Mouse (Mus musculus) left cerebral cortex, postnatal 36 days (tissue): ENCODE data around the gene Fto. TPM values are rescaled to one million over a fixed set of nuclear protein-coding genes. Genes with fewer than 3 reads are reported as not detected.

Experiments used
- DNase-seq, 2 experiments: peaks; one replicate each; pipeline ENCODE4 v3.0.0; 2021 to 2022; ENCODE audit warnings: low spot score in 2 of 2, mixed read lengths in 1 of 2
- intact Hi-C: fragments of 180-260 bp; cut with DNase I; formaldehyde crosslinking; loops from one replicate; pipeline ENCODE4 v1.15.1; 2025
- total RNA-seq, 2 experiments: library from RNA; stranded (reverse); gene quantifications; 2 replicates each; pipeline ENCODE4 v1.2.3; 2021

The Fto gene
- total RNA-seq, 2 experiments from 2014 or later: 153 to 156 TPM

DNA sequence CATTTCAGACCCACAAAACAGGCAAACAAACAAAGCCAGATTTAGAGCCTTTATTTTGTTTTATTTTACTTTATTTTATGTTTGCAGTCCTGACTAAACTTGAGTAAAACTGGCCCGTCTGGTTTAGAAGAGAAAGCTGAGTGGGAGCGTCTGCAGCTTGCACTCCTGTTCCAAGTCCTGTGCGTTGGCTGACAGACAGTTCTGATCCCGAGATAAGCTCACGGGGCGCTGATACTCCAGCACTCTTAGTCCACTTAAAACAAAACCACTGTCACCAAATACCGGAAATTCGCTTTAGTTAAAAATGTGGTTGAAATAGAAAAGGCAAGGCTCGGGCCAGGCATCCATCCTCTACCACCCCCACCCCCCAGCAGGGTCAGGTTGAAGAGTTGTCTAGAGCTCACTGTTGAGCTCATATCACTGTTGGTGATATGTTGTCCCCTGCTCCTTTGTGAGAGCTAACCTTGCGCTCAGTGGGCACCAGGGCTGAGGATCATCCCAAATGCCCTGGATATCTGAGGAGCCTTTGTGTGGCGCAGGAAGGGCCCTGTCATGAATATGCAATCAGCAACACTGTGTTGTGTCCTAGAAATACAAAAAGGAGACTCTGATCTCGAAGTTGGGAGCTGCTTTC, 252.7 kb downstream of the Fto start:
- peak in 1 of 2 experiments; percentile 35 for DNase-seq
- intact Hi-C loops: loop anchor here (5.0 kb wide), 1 partner anchor 46 kb away; no protein-coding TSS in a partner anchor

DNA sequence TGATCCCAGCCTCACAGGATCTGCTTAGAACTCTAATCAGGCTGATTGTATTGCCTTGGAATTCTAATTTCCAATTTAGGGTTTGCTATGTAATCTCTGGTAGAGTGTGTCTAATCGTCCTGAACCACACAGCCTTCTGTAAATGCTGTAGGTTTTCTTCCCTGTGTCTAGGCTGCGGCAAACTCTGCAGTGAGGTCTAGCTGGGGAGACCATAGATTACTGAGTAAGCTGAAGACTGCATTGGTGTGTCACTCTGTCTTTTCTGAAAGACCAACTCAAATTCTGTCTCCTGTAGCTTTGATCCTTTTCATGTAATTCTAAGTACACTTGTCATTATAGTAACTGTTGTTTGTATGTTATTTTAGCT, 253.2 kb downstream of the Fto start:
- intact Hi-C loops: loop anchor here (5.0 kb wide), 1 partner anchor 46 kb away; no protein-coding TSS in a partner anchor
- DNase-seq: no peak

DNA sequence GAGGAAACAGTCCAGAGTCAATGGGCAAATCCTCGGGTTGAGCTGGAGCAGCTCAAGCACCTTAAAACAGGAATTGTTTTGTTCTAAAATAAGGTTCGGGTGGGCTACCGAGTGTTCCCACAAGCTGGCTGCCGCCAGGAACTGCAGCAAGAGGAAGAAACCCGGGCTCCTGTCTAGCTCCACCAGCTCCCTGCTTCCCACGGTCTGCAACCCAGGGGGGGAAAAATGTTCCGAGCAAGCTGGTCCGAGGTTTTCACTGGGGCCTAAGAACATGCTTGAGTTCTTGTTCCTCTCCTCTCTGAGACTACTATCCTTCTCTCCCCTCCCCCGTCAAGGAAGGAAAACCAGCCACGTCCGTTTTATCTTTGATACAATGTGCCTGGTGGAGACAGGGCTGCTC, 256.5 kb downstream of the Fto start:
- intact Hi-C loops: loop anchor here (5.0 kb wide), 1 partner anchor 42 kb away; no protein-coding TSS in a partner anchor
- DNase-seq: peak; percentile 19 to 20

DNA sequence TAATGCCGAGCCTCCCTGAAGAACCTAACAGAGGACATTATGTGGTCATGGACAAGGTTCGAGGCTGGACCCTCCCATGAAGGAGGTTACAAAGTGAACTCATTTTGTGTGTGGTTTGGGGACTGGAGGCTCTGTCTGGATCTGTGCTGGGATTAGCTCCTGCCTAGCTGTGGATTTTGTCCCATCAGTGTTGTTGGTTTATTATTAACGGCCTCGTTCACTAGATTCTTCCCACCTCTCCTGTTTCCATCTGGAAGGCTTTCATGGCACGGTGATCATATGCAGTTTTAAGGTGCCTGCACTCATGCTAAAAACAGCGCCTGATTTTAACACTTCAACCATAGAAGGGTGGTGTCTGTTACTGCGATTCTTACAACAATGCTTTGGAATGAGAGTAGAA, 257.5 kb downstream of the Fto start:
- intact Hi-C loops: no loop called here
- no peak for DNase-seq

DNA sequence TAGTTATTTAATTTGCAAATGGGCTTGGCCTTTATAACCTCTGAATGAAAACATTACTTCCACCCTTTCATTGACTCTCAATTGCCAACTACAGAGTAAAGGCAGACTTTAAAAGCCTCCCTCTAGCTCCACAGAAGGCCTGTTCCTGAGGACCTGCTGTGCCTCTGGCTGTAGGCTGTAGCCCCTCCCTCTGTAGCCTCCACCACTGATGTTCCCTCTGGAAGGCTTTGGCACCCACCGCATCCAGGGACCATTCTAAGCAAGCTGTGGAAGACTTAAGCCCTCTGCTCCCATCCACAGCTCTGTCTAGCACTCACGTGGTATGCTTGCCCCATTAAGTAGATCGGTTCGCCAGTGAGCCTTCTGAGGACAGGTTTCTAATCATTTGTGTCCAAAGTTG, 258.7 kb downstream of the Fto start:
- no peak for DNase-seq
- intact Hi-C loops: no loop called here

DNA sequence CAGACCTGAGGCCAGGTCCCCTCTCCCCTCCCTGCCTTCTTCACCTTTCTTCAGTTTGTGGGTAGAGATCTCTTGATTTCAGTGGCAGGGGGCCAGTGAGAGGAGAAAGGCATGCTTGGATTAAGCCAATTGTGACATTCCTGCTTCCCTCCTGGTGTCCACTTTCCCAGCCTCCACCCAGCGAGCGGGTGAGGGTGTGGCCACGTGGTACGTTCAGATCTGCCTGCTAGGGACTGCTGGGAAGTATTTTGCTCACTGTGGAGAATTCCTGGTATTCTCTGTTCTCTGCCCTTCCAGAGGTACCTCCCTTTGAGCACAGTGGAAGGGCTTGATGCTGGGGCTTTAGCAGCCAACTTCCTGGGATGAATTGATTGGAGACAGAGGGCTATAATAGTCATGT, 259.3 kb downstream of the Fto start:
- intact Hi-C loops: no loop called here

DNA sequence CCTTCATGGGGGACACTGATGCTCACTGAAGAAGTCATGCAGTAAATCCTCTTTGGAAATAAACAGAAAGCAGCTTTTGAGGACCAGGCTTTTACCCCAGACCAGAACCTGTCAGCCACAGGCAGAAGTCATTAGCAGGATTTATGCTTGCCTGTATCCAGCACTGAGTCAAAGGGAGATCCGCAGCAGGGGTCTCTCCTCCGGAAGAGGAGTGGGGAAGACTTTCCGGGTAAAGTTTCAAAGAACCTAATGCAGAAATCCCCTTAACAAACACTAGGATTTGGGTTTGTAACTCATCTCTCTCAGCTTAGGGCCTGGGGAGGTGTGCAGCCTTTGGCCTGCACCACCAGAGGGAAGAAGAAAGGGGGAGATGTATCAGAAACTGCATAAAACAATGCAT, 262.3 kb downstream of the Fto start:
- no peak for DNase-seq
- intact Hi-C loops: no loop called here

More for the DNA sequence above, 259.3 kb downstream of the Fto start:
- DNase-seq: no peak

DNA sequence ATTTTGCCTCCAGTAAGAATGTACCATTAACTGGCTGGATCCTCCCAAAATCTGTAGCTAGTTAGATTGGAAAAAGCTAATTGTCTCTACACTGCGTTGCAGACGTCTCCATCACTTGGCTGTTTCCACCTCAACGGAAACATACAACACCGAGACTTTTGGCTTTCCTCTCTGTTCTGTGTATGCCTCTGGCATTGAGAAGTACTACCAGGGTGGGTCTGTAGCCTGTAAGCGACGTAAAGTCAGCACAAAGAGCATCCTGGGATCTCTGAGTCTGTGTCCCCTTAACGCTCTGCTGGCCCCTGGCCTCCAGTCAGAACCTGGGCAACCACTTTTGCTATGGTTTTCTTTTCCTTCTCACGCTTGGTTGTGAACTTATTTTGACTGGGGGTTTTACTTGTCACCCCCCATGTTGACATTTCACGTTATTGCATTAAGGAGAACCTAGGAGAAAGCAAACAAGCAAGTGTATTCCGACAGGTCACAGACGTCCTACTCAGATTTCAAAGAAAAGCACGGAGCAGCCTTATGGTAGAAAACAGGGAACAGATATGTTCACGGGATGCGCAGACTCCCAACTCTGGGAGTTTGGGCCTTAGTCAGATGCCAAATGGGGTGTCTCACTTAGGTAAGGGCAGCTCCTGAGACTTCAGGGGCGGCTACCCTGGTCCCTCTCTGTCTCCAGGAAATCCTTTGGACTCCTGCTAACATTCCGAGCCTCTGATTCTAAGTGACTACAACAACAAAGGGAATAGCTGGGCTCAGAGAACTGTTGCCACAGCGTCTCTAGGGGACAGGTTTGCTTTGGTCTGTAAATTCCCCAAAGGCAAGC, 263.0 kb downstream of the Fto start:
- no peak for DNase-seq
- intact Hi-C loops: no loop called here

DNA sequence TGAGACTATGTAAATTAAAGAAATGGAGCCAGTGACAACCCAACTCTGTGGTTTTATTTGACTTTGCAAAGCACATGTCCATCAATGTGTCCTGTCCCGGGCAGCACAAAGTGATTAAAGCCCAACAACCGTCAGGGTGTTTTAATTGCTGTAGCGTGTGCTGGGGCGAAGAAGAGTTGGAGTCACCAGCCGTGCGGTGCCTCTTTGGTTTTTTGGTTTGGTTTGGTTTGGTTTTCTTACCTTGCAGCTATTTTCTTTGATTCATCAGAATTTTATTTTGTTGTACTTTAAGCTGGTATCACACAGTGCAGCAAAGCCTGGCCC, 263.6 kb downstream of the Fto start:
- DNase-seq: no peak
- intact Hi-C loops: no loop called here

DNA sequence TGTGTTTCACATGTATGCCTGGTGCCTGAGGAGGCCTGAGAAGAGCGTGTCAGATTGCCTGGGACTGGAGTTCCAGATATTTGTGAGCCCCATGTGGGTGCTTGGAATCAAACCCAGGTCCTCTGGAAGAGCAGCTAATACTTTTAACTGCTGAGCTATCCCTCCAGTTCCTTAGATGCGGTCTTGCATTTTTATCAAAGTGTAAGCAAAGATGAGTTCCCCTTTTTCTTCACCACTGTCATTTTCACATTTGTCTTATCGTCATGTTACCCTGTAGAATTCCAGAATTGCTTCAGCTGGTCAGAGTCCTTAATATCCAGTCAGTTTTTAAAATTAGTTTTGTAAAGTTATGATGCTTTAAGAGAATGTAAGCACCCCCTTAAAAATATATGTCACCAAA, 264.3 kb downstream of the Fto start:
- intact Hi-C loops: no loop called here
- DNase-seq: no peak

DNA sequence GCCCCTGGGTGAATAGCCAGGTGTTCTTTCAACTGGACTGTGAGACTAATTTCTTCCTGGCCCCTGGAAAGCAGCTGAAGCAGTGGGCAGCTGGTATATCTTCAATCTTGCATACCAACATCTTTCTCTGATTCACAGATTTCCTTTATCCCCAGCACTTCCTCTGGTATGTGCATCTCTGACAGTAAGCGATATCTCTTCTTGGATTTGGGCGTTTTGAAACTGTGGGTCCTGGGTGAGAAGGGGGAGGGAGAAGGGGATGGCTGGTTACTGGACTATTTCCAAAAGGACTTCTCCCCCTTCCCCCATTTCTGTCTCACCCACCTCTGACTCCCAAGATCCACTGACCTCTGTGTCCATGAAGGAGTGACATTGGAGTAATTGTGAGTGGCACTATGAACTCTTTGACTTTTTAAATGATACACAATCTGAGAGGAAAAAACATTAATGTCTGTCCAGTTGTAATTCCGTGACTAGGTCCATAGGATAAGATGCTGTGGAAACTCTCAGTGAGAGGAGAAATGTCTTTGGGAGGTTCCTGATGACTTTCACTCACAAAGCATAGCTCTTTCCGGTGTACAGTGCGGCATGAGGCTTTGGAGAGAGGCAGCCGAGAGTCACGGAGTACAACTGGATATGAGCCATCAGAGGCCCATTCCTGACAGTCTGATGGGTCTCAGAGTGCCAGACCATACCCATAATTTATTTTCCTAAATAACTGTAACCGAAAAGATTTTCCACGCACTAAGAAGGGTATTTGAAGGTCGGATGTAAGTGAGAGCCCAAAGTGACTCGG, 271.5 kb downstream of the Fto start:
- DNase-seq: no peak
- intact Hi-C loops: no loop called here

DNA sequence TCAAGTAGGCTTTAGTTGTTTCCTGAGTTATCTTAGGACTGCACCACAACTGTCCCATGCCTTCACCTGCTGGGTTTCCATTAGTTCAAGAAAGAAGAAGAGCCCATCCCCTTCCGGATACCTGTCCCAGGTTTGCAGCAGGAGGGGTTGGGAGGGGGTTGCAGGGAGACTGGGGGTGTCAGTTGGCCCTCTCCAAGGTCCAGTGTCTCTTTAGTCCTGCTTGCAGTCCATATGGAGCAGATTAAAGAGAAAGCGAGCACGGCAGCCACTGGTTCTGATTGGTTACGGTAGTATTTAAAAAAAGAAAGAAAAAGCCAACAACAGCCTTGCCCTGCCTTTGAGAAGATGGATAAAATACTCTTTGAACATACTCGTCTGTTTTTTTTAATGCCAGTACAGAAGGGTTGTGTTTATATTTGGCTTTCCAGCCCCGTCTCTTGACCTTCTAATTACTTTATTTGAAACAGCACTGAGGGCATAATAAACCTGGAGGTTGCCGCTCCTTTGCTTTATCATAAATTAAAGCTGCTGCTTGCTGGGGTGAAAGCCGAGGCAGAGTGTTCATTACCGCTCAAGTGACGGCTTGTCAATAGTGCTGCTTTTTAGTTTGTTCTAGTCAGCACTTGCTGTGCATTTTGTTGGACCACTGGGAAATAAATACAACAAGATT, 279.2 kb downstream of the Fto start:
- intact Hi-C loops: no loop called here
- DNase-seq: no peak

DNA sequence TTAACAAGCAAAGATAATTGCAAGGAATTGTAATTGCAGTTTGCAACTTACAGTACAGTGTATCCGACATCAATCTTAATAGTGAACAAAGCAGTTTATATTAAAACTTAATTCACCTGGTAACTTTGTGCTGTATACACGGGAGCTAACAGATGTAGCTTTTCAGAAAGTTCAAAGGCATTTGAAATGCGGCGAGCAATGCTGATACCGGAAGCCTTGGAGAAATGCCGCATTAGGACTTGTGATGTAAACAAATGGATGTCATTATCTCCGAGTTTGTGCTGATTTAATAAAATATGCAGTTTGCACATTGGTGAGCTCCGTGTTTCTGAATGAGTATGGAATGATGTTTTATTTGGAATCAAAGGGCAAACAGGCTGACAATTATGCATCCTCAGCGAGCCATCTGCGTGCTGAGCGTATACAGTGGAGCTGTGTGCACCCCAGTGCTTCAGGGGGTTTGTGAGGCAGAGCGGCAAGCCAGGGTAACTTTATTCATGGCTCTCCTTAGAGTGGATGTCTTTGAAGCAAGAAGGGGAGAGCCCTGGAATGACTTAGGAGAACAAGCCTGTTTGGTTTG, 280.0 kb downstream of the Fto start:
- no peak for DNase-seq
- intact Hi-C loops: no loop called here

DNA sequence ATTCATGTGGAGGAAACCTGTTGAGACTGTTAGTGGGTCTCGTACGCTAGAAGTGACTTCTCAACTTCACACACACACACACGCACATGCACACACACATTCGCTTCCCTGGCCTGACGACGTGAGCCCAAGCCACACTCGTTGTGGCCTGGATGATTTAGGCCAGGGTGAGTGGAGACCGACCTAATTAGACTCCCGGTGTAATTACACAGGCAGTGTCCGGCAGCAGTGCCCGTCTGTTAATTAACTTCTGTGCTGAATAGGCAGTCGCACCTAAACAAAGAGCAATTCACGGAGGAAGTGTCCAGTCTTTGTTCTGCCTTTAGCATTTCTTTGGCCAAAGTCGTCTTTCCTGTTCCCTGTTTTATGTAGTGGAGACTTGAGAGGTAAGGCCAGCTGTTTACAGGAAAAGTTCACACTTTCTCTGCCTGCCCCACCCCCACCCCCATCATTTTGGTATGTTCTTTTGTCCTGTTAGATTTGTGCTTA, 286.1 kb downstream of the Fto start:
- no peak for DNase-seq
- intact Hi-C loops: no loop called here

DNA sequence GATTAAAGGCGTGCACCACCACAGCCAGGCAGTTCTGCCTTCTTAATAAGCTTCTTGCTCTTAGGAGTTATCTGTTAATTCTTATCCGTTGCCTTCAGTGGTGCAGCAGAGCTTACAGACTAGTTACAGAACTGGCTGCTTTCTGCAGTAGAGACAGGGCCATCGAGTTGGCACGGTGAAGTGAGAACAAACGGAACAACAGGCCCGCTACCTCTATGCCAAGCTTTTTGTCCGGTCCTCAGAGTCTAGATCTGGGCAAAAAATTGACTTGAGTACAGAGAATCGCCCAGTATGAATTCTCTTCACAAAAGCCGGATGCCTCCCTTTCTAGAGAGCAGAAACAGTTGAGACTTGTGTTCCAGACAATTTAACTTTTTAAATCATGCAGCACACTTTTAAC, 290.4 kb downstream of the Fto start:
- DNase-seq: no peak
- intact Hi-C loops: no loop called here

DNA sequence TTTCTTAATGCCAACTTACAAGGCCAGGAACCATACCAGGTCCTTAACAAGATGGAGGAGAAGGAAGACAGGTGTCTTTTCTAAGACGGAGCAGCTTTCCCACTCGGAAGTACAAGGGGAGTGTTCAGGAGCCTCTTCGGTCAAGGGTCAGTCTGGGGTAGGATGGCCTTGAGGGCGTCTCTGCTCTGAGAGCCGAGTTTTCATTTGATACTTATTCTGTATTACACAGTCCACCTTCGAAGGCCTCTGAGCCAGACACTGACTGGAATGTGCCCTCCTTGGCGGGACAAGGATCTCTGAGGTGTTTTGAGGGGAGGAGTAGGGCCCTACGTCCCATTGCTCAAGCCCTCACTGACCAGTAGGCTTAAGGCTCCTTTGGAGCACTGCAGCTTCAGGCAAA, 292.6 kb downstream of the Fto start:
- no peak for DNase-seq
- intact Hi-C loops: no loop called here

DNA sequence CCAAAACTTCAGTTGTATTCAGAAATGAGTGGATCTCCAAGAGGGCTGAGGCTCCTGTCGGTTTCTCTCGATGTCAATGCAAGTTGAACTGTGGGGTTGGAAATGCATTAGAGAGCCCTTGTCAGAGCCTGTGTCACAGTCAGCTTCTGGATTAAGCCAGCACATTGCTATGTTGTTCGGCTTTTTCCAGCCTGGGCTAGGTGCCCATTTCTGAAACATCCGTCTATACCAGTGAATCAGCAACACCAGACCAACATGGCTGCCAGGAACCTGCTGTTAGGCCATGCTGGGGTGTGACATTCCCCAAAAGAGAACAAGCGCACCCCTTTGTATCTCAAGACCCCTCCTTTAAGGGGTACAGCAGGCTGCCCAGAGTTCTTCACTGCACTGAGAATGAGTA, 293.8 kb downstream of the Fto start:
- intact Hi-C loops: no loop called here
- DNase-seq: peak in 1 of 2 experiments; percentile 26

DNA sequence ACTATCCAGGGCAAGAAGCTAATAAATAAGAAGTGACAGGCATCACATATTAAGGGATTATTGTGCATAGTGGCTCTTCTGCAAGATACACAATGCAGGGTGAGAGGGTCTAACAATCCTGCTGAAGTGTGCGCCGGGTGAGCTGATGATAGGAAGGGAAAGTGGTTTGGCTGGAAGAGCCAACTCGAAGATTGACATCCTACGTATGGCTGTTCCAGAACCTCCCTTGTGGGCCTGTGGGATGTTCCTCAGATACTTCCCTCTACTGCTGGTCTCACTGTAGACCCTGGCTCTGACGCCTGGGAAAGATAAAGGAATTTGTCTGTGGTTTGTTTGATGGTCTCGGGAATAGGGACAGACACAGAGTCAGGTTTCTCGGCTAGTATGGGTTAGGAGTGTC, 297.9 kb downstream of the Fto start:
- DNase-seq: no peak
- intact Hi-C loops: loop anchor here (5.0 kb wide), 1 partner anchor 44 kb away; no protein-coding TSS in a partner anchor

DNA sequence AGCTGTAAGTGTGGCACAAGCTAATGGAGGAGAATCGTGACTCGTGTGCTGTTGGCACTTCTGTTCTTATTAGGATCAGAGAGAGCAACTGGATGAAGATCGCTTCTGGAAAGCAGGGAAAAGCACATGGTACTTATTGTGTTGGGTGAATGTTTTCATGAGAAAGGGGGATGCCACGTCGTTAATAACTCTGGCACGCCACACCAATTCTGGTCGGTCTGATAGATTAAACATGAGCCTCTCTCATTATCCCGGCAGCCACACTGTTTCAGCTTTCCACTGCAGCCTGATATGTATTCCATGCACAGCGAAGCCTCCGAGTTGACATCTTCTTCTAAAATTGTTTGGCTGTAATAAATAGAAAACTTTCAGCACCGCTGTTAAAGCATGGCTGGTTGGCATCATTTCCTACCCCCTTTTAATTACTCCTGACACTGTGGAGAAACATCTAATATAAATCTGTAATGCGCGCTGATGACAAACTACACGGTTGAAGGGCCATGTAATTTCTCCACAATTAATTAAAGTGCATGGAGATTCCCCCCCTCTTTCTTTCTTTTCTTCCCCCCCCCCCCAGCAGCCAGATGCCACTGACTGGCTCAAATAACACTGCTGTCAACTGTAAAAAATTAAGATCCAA, 298.5 kb downstream of the Fto start:
- no peak for DNase-seq
- intact Hi-C loops: loop anchor here (5.0 kb wide), 1 partner anchor 45 kb away; no protein-coding TSS in a partner anchor
